In the genomic region with DNA sequence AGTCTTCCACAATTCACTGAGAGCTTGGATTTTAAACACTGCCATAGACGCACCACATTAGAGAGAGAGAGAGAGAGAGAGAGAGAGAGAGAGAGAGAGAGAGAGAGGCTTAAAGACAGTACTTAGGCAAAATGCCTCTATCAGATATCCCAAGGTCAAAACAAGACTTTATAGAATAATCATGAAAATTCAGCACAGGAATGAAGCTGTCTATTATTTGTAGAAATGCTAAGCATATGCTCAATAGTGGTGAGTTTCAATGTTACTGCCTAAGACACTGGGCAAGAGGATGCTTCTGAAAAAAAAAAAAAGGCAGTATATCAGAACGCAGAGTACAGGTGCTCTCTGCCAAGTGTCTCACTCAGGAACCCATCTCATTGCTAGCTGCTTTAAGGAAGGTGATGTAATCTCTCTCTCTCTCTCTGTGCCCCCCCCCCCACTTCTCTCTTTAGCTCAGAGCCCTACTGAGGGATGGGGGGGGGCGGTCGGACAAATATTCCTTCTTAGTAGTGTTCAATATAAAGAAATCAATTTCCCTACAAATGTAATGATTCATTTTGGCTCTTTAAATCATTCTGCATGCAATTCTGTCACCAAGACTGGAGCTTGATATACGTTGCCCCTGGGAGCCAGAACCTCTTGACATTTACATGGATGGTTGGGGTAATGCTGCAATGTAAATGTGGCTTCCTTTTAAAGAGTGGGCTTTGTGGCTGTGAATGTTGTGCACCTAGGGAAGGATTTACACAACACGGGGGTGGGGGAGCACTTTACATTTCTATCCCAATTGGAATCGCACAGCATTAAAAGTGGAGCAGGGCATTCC, we compare ENCODE assay signal across 7 mouse cellular contexts.
DNase-seq lines count a peak whose midpoint lies in the region; ATAC-seq and TF ChIP-seq lines count a peak whose summit lies in the region.

No protein-coding gene starts in this region.

- no peaks in the 10 kb centered on the region for H3K27me3 ChIP-seq in lung, postnatal 0 days (replicated peaks; ENCODE audit: insufficient read depth, low read length)
- H3K27me3 ChIP-seq in hindbrain, embryonic 15.5 days = no peaks in the 10 kb centered on the region
- no peaks in the 10 kb centered on the region for H3K27me3 ChIP-seq in neural tube, embryonic 13.5 days

- no peak overlapping the region for H3K27ac ChIP-seq in lung, postnatal 0 days (ENCODE audit: low read length)
- H3K27ac ChIP-seq in cortical plate, adult 2 months (ENCODE audit: insufficient read depth, low read length) = peak overlapping the region; percentile 52
- peak overlapping the region; percentile 87 for H3K27ac ChIP-seq in hindbrain, embryonic 15.5 days (replicated peaks)
- H3K27ac ChIP-seq in neural tube, embryonic 13.5 days (replicated peaks) = peak overlapping the region; percentile 92

- H3K4me2 ChIP-seq in lung, postnatal 0 days (replicated peaks; ENCODE audit: low read depth, low read length) = 0 out of 2 replicates have a peak overlapping the region, but pooled peaks have one; percentile 90
- peak overlapping the region; percentile 96 for H3K4me2 ChIP-seq in hindbrain, embryonic 15.5 days
- H3K4me2 ChIP-seq in neural tube, embryonic 13.5 days = peak overlapping the region; percentile 96

- ATAC-seq in lung, postnatal 0 days = no peak
- ATAC-seq in hindbrain, embryonic 15.5 days (ENCODE audit: low FRiP score, low read depth) = peak; percentile 31
- ATAC-seq in neural tube, embryonic 13.5 days (ENCODE audit: low read depth) = peak; percentile 33

- H3K4me1 ChIP-seq in lung, postnatal 0 days (ENCODE audit: insufficient read depth, low read depth, low read length) = peaks cover 8% of the 10 kb centered on the region; the same call in 1 of the 2 replicates
- H3K4me1 ChIP-seq in cortical plate, adult 2 months (ENCODE audit: control insufficient read depth, insufficient read depth, low read length) = no peaks in the 10 kb centered on the region; the same call in 1 of the 2 replicates
- H3K4me1 ChIP-seq in hindbrain, embryonic 15.5 days (replicated peaks) = peaks cover 45% of the 10 kb centered on the region
- H3K4me1 ChIP-seq in neural tube, embryonic 13.5 days (replicated peaks) = peaks cover 59% of the 10 kb centered on the region

- TF ChIP-seq EP300 in lung, postnatal 0 days (IDR thresholded peaks at IDR 0.05) = no peak

- peaks cover 11% of the 10 kb centered on the region; the same call in 1 of the 2 replicates for H3K36me3 ChIP-seq in lung, postnatal 0 days (ENCODE audit: insufficient read depth, low read length)
- peaks cover 9% of the 10 kb centered on the region; the same call in 1 of the 2 replicates for H3K36me3 ChIP-seq in hindbrain, embryonic 15.5 days
- H3K36me3 ChIP-seq in neural tube, embryonic 13.5 days = peaks cover 12% of the 10 kb centered on the region

- peak; percentile 37; the same call in 1 of the 2 replicates for TF ChIP-seq POLR2A in cortical plate, adult 2 months (IDR thresholded peaks at IDR 0.05; ENCODE audit: extremely low read depth, insufficient read depth, low read length)

- 59% methylated on average over 7 of the region's 7 CpGs for WGBS in lung, postnatal 0 days
- WGBS in hindbrain, embryonic 15.5 days = 39% methylated on average over 7 of the region's 7 CpGs
- WGBS in neural tube, embryonic 13.5 days = 27% methylated on average over 7 of the region's 7 CpGs

- no peak overlapping the region for H3K4me3 ChIP-seq in lung, postnatal 0 days (ENCODE audit: low read depth, low read length)
- H3K4me3 ChIP-seq in cortical plate, adult 2 months (ENCODE audit: insufficient read depth, low read length) = peak overlapping the region; percentile 37
- peak overlapping the region; percentile 59 for H3K4me3 ChIP-seq in hindbrain, embryonic 15.5 days
- H3K4me3 ChIP-seq in neural tube, embryonic 13.5 days = peak overlapping the region; percentile 60

- DNase-seq in lung, postnatal 0 days (ENCODE audit: low spot score) = no peak
- no peak for DNase-seq in lung, postnatal 10 days
- no peak for DNase-seq in urinary bladder, postnatal 25 days (ENCODE audit: low spot score)
- DNase-seq in yolk sac, embryonic 10.5 days (ENCODE audit: low spot score) = no peak

- H3K9me3 ChIP-seq in lung, postnatal 0 days (ENCODE audit: low read length) = no peaks in the 10 kb centered on the region
- no peaks in the 10 kb centered on the region for H3K9me3 ChIP-seq in hindbrain, embryonic 15.5 days
- H3K9me3 ChIP-seq in neural tube, embryonic 13.5 days = no peaks in the 10 kb centered on the region

- TF ChIP-seq CTCF in lung, postnatal 0 days (IDR thresholded peaks at IDR 0.05) = no peak
- TF ChIP-seq CTCF in cortical plate, adult 2 months (IDR thresholded peaks at IDR 0.05; ENCODE audit: extremely low read depth, insufficient read depth, low read length) = no peak

- H3K9ac ChIP-seq in lung, postnatal 0 days (replicated peaks; ENCODE audit: low read depth) = no peak overlapping the region
- peak overlapping the region; percentile 75 for H3K9ac ChIP-seq in hindbrain, embryonic 15.5 days
- H3K9ac ChIP-seq in neural tube, embryonic 13.5 days = peak overlapping the region; percentile 86
